Mouse (Mus musculus) layer of hippocampus, postnatal 25 days (tissue): ENCODE data around the gene Cops3. TPM values are rescaled to one million over a fixed set of nuclear protein-coding genes. Genes with fewer than 3 reads are reported as not detected.
A peak's percentile ranks its signal among the peaks of the same experiment; 100 is the strongest.
"Not testable (repeated sequence)": the region's sequence is repeated elsewhere in the genome, so short reads cannot be mapped to it uniquely, and the experiment has no call there.

ENCODE experiments used
- DNase-seq, 2 experiments: peaks; one replicate each; pipeline ENCODE4 v3.0.0; 2022; ENCODE audit warnings: mixed read lengths in 2 of 2, low spot score in 1 of 2; ENCODE audit errors: extremely low spot score in 1 of 2
- total RNA-seq, 2 experiments: library from RNA; stranded (reverse); gene quantifications; 2 replicates each; pipeline ENCODE4 v1.2.3; 2021

Cops3 gene
- total RNA-seq: 10 to 100 TPM; 73.7 to 74.6 TPM

DNA sequence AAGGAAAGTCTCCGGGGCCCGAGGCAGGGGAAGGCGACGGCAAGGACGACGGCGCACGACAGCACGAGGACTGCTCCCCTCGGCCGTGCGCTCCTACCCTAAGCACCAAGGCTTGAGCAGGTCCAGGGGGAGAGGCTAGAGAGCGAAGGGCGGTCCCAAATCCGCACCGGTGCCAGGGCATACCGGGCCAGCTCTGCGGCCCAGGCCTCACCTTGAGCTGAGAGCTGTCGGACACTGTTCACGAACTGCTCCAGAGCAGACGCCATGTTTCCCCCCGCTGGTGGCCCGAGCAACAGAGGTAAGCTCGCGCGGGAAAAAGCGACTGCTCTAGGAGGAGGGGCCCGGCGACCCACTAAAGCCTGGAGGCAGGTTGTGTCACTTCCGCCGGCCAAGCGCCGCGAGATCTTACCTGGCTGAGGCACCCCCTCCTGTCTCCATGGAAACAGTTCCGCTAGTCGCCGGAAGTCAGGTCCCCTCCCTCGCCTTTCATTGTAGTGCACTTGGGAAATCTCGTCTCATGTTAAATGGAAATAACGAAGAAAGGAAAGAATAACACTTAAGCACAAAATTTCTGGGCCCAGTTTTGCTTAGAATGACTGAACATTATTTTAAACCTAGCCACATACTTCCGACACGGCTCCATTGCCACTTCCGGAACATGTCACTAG, at the start of gene Cops3:
TSS of gene Cops3 (minus strand) at position 380 of the 668 bp plus-strand sequence.
- DNase-seq: peak; percentile 82 to 85

DNA sequence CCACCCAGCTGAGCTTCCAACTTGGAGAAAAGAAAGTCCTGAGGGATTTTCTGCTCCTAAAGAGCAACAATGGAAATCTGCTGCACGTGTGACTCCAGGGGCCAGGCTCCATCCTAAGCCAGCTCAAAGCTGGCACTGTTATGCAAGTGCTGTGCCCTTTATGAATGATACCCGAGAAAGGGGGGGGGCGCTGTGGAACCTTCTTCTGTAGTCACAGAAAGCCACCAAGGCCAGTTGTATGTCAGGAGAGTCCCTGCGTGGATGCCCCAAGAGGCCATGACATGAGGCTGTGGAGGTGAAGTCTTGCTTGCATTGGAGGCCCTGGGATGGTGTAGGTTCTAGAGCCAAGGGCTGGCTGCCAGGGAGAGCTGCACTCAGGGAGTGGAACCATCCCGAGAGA, 48.5 kb upstream of the Cops3 start:
- no peak for DNase-seq

DNA sequence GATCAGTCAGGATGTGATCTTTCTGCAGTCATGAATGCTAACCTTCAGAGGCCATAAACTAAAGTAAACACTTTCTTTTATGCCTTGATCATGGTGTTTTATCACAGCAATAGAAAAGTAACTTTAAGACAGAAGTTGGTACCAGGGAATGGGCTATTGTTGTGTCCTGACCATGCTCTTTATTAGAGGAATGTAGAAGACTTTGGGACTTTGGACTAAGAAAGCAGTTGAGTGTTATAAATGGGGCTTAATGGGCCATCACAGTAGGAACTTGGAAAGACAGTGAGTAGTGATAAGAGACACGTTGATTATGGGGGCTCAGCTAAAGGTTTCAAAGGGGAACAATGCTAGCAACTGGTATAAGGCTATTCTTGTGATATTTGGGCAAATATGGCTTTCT, 47.3 kb upstream of the Cops3 start:
- DNase-seq: no peak

- no peak for DNase-seq
Measured at GRCm38 (mm10) chr11:59885217-59885986, 45.8 kb upstream of the Cops3 start.

- peak; percentile 67 to 89 for DNase-seq
Measured at GRCm38 (mm10) chr11:59880031-59880430, 40.4 kb upstream of the Cops3 start.

DNA sequence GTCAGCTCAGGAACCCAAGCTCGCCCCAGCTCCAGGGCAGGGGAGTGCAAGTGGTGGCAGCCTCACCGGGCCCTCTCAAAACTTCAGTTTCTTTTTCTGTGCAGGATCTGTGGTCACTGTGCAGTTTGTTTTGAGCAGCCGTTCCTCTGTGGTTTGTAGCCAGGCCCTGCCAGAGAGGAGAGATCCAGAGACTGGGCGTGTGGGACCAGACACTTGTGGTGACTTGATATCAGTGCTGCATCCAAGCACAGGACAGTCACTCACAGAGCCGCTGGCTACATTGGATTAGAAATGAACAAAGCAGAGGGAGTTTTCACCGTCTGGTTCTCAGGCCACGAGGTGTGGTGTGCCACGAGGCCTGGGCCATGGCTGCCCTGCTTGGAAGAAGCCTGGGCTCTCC, 32.5 kb upstream of the Cops3 start:
- DNase-seq: no peak

DNA sequence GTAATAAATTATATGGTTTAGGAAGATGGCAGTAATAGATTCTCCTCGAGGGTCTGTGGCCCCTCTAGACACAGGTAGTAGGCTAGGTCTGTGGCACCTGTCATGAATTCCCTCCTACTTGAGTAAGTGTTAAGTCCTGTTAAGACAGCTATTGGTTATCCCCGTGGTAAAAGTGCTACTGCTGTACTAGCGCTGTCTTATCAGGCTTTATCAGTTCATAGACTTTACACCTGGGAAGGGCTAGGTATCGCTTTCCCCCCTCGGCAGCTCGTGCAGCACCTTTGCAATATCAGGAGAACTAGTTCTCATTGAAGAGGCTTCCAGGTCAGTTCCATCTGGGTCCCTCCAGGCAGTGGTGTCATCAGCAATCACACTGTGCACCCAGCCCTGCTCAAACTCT, 24.7 kb upstream of the Cops3 start:
- no peak for DNase-seq

DNA sequence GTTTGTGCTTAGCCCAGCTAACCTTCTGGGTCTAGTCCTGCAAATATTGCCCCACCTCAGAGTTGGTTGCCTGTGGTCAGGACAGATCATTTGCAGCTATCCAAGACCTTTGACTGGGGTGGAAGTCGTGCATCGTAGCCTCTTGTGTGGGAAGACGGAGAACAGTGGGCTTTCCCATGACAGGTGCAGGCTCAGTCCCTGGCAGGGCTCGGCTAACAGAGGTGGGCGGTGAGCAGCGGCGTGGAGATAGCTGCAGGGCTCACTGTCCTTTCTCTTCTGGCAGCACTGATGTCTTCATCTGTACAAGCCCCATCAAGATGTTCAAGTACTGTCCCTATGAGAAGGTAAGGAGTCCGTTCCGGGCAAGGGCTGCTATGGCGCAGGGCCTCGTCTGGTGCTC, 20.8 kb upstream of the Cops3 start:
- no peak for DNase-seq

- no peak for DNase-seq
Measured at GRCm38 (mm10) chr11:59852865-59853264, 13.2 kb upstream of the Cops3 start.

- DNase-seq: peak; percentile 61 to 68
Measured at GRCm38 (mm10) chr11:59847891-59848884, 8.6 kb upstream of the Cops3 start.

GRCm38 (mm10) chr11:59847131-59847530, 7.5 kb upstream of the Cops3 start:
- DNase-seq: peak in 1 of 2 experiments; percentile 33

DNA sequence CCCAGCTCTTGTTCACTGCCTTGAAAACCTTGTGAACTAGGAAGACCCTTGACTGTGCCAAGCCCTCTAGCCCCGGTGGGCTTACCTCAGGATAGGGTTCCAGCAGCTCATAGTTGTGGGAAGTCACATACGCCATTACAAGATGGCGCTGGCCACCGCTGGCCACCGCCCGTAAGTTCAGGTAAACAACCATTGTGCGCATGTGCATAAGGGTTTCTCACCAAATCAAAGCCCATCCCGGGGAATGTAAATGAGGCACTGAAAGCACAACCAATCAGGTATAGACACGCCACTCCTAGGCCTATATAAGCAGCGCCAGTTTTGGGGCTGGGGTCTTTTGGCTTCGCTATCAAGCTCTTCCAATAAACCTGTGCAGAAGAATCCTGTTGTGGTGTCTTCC, 6.7 kb upstream of the Cops3 start:
- DNase-seq: no peak

DNA sequence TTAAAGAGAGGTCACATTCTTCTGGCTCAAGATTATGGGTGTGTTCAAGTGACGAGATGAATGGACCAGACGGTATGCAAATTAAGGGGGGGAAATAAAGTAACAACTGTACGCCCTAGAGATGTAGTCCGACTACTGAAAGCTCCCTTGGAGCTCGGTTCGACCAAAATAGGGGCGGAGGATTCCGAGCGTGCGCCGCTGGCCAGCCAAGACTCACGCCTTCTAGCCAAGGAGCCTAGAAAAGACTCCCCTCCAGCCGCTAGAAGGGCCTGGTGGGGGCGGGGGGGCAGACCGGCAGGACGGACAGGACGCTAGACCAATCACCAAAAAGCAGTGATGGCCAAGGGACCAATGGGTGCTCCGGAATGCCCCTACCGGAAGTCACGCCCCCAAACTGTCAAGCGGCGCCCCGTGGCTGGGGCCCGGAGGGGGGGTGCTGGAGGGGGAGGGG, 605 bp downstream of the Cops3 start, which contains the start of gene Nt5m:
TSS of gene Nt5m (plus strand) at position 440 of the 451 bp plus-strand sequence.
- peak; percentile 81 to 86 for DNase-seq

DNA sequence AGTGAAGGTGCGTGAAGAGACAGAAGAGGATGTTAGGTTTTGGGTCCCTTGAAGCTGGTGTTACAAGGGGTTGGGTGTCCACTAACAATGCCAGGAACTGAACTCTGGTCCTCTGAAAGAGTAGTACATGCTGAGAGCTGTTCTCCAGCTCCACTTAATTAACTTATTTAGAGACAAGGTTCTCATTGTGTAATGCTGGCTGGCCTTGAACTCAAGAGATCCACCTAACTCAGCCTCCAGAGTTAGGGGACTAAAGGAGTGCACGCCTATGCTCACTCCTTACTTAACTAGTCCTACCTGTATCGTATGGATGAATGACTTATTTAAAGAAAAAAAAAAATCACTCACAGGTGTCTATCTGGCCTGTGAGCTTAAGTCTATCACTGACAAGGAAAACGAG, 1.2 kb downstream of the Cops3 start:
- DNase-seq: no peak

- not testable (repeated sequence) for DNase-seq
Measured at GRCm38 (mm10) chr11:59837789-59838188, 1.8 kb downstream of the Cops3 start.

GRCm38 (mm10) chr11:59821625-59822024, 18.0 kb downstream of the Cops3 start:
- no peak for DNase-seq

GRCm38 (mm10) chr11:59817916-59818315, 21.7 kb downstream of the Cops3 start:
- DNase-seq: no peak

DNA sequence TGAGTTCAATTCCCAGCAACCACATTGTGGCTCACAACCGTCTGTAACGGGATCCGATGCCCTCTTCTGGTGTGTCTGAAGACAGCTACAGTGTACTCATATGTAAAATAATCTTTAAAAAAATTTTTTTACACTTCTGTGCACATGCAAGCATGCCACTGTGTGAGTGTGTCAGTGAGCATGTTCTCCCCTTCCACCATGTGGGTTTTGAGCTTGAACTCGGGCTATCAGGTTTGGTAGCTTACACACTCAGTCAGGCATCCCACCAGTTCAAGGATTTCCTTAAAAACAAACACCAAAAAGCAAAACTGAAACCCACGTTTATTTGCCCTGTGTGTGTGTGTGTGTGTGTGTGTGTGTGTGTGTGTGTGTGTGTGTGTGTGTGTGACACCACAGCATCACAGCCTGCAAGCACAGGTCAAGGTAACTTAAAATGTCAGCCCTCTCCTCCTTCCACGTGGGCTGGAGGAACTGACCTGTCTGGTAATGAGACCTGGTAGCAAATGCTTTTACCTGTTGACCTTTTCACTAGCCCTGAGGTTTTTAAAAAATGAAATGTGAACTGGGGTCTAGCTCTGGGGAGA, 24.1 kb downstream of the Cops3 start:
- no peak for DNase-seq

DNA sequence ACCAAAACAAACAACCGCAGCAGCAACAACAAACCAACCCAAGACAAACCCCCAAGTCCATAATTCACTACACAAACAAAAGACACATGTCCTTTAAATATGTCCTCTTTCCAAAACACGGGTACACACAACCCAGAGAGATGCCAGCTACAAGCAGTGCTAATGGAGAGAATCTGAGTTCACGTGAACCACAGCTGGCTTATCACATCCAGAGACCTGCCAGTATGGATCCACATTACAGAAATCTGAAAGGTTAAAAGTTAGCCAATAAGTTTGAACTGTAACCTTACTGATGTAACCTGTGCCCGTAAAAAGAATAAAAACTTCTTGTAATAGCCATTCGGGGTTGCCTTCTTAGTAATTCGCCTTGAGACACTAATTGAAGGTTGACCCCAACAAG, 24.7 kb downstream of the Cops3 start:
- DNase-seq: no peak

DNA sequence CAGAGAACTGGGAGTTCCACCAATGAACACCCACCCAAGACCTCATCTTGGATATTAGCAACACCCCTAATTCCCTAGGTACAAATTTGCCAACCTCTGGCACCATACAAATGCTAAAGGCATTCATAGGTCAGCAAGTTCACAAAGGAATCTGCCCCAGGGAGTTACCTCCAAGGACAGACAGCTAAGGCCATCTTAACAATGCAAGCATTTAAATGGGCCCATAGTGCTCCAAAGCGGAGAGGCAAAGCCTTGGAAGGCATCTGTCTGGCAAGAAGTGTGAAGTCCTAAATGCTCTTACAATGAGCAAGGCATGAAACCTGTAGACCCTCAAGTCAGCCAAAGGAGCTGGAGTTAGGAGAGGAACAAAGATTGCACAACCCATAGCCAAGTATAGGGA, 25.3 kb downstream of the Cops3 start:
- no peak for DNase-seq
